Mouse (Mus musculus): ENCODE data around the gene Siae. TPM values are rescaled to one million over a fixed set of nuclear protein-coding genes. Genes with fewer than 3 reads are reported as not detected.

Siae gene
- polyA plus RNA-seq, 1 experiment: 7.2 TPM

DNA sequence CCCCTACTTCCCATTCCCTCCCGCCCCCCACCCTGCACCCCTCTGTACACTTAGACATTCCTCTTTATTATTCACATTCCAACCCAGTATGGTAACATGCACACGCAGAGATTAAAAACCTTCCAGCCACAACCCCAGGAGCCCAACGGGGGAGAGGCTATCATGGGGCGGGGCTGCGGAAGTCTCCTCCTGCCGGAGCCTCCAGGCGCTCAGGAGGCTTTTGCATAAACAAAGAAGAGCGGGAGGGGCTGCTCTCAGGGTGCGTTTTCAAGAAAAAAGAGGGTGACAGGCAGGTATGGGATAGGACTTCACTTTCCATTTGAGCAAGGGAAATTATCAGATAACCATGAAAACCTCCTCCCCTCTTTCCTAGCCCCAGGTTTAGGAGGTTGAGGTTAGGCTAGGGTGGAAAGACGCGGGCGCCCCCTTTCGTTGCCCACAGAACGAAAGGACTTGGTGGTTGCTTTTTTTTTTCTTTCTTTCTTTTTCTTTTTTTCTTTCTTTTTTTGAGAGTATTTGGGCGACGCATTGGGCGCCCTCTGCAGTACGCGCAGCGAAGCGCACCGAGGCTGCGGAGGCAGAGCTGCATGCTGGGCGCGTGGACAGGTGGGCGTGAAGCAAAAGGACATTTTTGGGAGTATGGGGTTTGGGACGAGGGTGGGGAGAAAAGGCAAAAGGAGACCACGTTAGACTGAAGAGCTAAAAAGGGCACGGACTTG lies 10.9 kb upstream of the Siae start:
- 11% methylated on average over 29 of the region's 29 CpGs for WGBS
- Histone ChIP-seq H3K27ac (ENCODE audit: control insufficient read depth, insufficient read depth, low read depth, low read length, poor library complexity) (no peak overlapping the region), H3K4me1 (ENCODE audit: control insufficient read depth, insufficient read depth, low read length) (no peaks in the 10 kb centered on the region), H3K4me3 (replicated peaks; ENCODE audit: control insufficient read depth, low read depth, low read length) (peak overlapping the region; percentile 58)
- TF ChIP-seq CTCF (IDR thresholded peaks at IDR 0.05; ENCODE audit: control insufficient read depth, insufficient read depth, low read length) (peak; percentile 59), POLR2A (IDR thresholded peaks at IDR 0.05; ENCODE audit: borderline replicate concordance, control insufficient read depth, low read depth, low read length) (no peak)

DNA sequence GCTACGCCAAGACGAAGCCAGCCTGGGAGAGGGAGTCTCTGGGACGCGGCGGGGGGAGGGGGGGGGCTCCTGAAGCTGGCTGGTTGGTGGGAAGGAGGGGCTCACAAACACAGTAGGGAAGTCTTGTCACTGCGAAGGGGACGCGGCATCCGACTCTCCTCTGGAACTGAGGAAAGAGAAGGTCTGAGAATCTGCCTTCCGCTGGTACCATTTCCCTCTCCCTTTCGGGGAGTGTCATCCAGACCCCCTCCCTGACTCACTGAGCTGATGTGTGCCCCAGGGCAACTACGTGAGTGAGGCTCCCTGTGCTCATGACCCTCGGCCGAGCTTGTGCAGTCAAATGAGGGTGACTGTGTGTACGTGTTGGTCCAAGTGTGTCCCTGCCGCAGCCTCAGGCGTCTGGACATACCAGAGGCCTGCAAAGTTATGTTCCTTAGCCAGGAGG lies 10.3 kb upstream of the Siae start:
- TF ChIP-seq POLR2A (IDR thresholded peaks at IDR 0.05; ENCODE audit: borderline replicate concordance, control insufficient read depth, low read depth, low read length) (no peak), CTCF (IDR thresholded peaks at IDR 0.05; ENCODE audit: control insufficient read depth, insufficient read depth, low read length) (no peak)
- Histone ChIP-seq H3K27ac (ENCODE audit: control insufficient read depth, insufficient read depth, low read depth, low read length, poor library complexity) (no peak overlapping the region), H3K4me3 (replicated peaks; ENCODE audit: control insufficient read depth, low read depth, low read length) (no peak overlapping the region), H3K4me1 (ENCODE audit: control insufficient read depth, insufficient read depth, low read length) (no peaks in the 10 kb centered on the region)
- WGBS: 70% methylated on average over 17 of the region's 17 CpGs

DNA sequence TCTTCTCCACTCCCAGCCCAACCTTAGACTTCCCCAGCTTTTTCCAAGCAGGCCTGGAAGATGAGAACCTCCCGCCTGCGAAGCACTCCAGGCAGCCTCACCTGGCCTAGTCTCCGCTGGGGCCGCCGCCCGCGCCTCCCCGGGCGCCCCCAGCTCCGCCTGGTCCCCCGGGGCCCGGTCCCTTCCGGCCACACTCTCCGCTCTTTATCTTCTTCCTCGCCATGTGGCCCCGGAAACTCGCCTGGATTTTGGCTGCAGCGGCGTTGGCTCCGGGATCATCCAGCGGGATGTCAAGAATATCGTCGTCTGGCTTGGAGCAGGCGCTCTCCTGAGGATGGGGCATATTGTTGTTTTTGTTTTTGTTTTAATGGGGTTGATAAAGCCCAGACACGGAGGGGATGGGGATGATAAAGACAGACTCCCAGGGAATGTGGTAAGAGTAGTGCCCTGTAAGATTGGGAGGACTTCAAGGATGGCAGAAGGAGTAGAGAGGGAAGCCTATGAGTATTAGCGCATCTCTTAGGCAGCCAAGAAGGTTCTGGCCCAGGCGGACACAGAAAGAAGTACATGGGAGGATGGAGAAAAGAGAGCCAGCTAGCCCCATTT lies 9.5 kb upstream of the Siae start:
- H3K4me3 ChIP-seq (replicated peaks; ENCODE audit: control insufficient read depth, low read depth, low read length): no peak overlapping the region
- TF ChIP-seq POLR2A (IDR thresholded peaks at IDR 0.05; ENCODE audit: borderline replicate concordance, control insufficient read depth, low read depth, low read length): no peak
- no peak for TF ChIP-seq CTCF (IDR thresholded peaks at IDR 0.05; ENCODE audit: control insufficient read depth, insufficient read depth, low read length)

DNA sequence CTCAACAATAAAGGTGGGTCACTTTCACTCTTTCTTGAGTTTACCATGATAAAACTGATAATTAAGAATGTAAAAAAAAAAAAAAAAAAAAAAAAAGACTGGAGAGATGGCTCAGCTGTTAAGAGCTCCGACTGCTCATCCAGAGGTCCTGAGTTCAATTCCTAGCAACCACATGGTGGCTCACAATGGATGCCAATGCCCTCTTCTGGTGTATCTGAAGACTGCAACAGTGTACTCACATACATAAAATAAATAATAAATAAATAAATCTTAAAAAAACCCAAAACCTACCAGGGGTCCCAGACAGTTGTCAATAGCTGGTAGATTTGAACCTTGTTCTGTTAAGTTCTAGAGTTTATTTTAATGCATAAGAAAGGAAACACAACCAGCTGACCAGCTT lies 8.6 kb upstream of the Siae start:
- no peak for TF ChIP-seq POLR2A (IDR thresholded peaks at IDR 0.05; ENCODE audit: borderline replicate concordance, control insufficient read depth, low read depth, low read length)
- no peak for TF ChIP-seq CTCF (IDR thresholded peaks at IDR 0.05; ENCODE audit: control insufficient read depth, insufficient read depth, low read length)
- H3K4me3 ChIP-seq (replicated peaks; ENCODE audit: control insufficient read depth, low read depth, low read length): no peak overlapping the region
- WGBS: 54% methylated on average over 1 of the region's 1 CpGs
- H3K27ac ChIP-seq (ENCODE audit: control insufficient read depth, insufficient read depth, low read depth, low read length, poor library complexity): no peak overlapping the region
- H3K4me1 ChIP-seq (ENCODE audit: control insufficient read depth, insufficient read depth, low read length): no peaks in the 10 kb centered on the region

More for the DNA sequence above, 9.5 kb upstream of the Siae start:
- H3K27ac ChIP-seq (ENCODE audit: control insufficient read depth, insufficient read depth, low read depth, low read length, poor library complexity): no peak overlapping the region
- H3K4me1 ChIP-seq (ENCODE audit: control insufficient read depth, insufficient read depth, low read length): no peaks in the 10 kb centered on the region
- WGBS: 92% methylated on average over 27 of the region's 27 CpGs

DNA sequence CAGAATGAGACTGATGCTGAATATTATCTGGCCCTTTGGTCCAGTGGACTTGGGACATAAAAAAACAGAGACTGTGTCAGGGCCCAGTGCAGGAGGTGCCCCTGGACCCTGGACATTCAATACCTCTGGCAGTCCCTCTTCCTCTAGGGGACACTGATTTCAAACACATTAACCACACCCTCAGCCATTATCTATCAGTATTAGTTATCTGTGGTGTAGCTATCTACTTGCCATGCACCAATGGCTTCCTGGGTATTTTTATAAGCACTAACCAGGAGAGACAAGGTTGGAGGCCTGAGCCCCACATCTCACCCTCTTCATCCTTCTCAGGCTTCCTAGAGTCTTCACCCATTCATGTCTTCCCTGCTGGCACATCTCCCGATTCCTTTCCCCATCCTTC lies 5.1 kb upstream of the Siae start:
- WGBS: 72% methylated on average over 1 of the region's 1 CpGs
- H3K27ac ChIP-seq (ENCODE audit: control insufficient read depth, insufficient read depth, low read depth, low read length, poor library complexity): no peak overlapping the region
- TF ChIP-seq CTCF (IDR thresholded peaks at IDR 0.05; ENCODE audit: control insufficient read depth, insufficient read depth, low read length): no peak
- no peak for TF ChIP-seq POLR2A (IDR thresholded peaks at IDR 0.05; ENCODE audit: borderline replicate concordance, control insufficient read depth, low read depth, low read length)
- peaks cover 1% of the 10 kb centered on the region; the same call in 1 of the 2 replicates for H3K4me1 ChIP-seq (ENCODE audit: control insufficient read depth, insufficient read depth, low read length)
- H3K4me3 ChIP-seq (replicated peaks; ENCODE audit: control insufficient read depth, low read depth, low read length): no peak overlapping the region

DNA sequence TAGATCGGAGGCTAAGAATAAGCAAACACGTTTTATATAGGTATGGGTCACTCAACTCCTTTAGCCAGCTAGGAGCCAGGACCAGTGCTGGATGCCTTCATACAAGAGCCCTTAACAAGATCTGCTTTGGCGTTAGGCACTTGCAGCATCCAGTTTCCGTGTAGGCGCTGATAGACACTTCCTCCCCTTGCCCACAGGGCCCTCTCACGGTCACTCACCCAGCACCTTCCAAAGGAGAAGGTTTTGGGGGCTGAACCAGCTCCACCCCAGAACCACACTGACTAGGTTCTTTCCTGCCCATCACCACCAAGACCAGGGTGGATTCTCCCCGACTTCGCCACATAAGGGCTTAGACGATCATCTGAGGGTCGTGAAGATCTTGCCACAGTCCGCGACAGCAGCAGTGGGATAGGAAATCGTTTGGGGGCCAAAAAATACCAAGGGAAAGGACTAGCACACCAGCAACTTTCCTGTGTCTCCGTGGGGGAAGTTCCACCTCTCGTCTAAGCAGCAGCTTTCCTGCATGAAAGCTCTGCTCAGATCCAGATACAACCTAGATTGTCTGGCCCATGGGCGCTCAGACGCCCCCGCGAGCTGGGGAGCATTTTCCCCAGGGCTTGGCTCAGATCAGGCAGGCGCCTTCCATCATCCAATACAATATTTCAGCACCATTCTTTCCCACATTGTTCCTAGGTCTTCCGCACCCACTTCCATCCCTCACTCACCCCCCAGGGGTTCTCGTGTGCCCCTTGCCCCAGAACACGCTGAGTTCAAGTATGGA lies 3.6 kb upstream of the Siae start:
- no peak overlapping the region for H3K27ac ChIP-seq (ENCODE audit: control insufficient read depth, insufficient read depth, low read depth, low read length, poor library complexity)
- TF ChIP-seq CTCF (IDR thresholded peaks at IDR 0.05; ENCODE audit: control insufficient read depth, insufficient read depth, low read length) (no peak), POLR2A (IDR thresholded peaks at IDR 0.05; ENCODE audit: borderline replicate concordance, control insufficient read depth, low read depth, low read length) (no peak)
- peak overlapping the region; percentile 53 for H3K4me3 ChIP-seq (replicated peaks; ENCODE audit: control insufficient read depth, low read depth, low read length)
- peaks cover 1% of the 10 kb centered on the region; the same call in 1 of the 2 replicates for H3K4me1 ChIP-seq (ENCODE audit: control insufficient read depth, insufficient read depth, low read length)
- 2% methylated on average over 23 of the region's 23 CpGs for whole genome bisulfite sequencing

DNA sequence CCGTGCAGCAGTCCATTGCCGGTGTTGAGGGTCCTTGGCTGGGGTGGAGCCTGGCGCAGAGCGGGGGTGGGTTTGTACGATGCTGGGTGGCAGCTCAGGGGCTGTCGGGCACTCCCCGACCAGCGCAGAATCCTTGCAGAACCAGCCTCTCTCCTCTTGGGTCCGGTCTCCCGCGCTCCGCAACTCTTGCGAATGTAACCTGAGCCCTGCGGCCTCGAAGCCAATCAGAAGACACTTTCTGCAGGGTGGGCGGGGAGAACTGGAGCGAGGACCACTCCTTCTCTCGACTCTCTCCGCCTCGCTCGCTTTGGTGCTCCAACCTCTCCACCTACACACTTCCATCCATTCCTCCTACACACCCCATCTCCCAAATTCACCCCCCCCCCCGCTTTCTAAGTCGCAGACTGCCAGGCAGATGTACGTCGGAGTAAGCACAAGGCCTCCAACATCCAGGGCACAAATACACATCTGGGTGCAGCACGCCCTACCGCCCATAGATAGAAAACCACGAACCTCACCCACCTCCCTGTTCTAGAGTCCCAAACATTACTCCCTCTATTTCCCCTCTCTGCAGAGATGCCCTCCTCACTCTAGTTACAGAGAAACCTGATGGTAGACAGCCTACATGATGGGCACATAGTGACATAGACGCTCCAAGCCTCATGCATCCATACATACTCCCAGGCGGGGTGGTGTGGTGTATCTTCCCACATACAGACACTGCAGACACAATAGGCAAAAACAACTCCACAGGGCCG lies 2.8 kb upstream of the Siae start, which contains the start of gene Nrgn:
Gene Nrgn (minus strand): TSS at position 369 of the 758 bp plus-strand sequence.
- TF ChIP-seq POLR2A (IDR thresholded peaks at IDR 0.05; ENCODE audit: borderline replicate concordance, control insufficient read depth, low read depth, low read length) (no peak), CTCF (IDR thresholded peaks at IDR 0.05; ENCODE audit: control insufficient read depth, insufficient read depth, low read length) (no peak)
- 4% methylated on average over 31 of the region's 31 CpGs for whole genome bisulfite sequencing
- Histone ChIP-seq H3K4me1 (ENCODE audit: control insufficient read depth, insufficient read depth, low read length) (peaks cover 1% of the 10 kb centered on the region; the same call in 1 of the 2 replicates), H3K27ac (ENCODE audit: control insufficient read depth, insufficient read depth, low read depth, low read length, poor library complexity) (no peak within 1 kb of the TSS), H3K4me3 (replicated peaks; ENCODE audit: control insufficient read depth, low read depth, low read length) (peak within 1 kb of the TSS; percentile 53)

Data from bone marrow, adult 2 months (tissue).